Mouse (Mus musculus): ENCODE data around the gene Rras2. TPM values are rescaled to one million over a fixed set of nuclear protein-coding genes. Genes with fewer than 3 reads are reported as not detected.

Rras2 gene
- total and polyA plus RNA-seq, 2 experiments from 2014 or later: 16.0 to 27.9 TPM

DNA sequence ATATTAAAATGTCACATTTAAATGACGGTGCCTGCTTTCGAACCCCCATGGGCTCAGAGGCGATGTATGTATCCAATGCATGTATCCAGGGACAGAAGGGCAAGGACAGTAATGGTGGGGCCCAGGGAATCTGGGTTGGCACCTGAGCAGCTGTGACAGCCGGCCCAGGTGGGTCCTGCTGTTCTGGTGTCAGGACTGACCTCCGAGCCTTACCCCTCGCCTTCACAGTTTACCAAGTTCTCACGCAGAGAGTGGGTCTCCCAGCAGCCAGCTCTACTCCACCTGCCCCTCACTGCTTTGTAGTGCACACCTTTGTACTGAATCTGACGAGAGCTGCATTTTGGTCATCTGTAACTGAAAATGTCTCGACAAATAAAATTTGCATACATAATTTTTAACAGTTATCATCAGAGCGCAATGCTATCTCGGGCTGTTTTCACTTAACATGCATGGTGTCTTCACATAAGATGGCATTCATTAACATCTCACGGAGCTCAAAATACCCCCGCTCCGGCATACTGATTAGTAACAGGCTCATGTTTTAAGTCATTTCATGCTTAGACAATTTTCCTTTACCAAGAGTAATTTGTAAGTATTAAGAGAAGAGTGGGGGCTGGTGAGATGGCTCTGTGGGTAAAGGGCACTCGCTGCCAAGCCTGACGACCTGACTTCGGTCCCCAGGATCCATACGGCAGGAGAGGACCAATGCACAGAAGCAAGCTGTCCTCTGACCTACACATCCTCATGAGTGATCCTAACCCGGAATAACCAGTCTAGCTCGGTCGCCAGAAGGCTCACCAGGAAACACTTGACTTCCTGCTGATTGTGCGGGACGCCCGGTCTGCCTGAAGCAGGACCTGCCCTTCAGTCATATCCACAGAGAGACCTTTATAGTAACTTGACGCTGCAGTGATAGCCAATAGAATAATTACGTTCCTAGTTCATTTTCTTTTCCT is 74.3 kb downstream of the Rras2 start:
- Histone ChIP-seq H3K27ac (no peak overlapping the region), H3K9ac (replicated peaks; ENCODE audit: low read length) (no peak overlapping the region), H3K4me1 (ENCODE audit: insufficient read depth, low read length) (no peaks in the 10 kb centered on the region), H3K36me3 (ENCODE audit: insufficient read depth, low read length) (peaks cover 6% of the 10 kb centered on the region; the same call in 1 of the 2 replicates), H3K4me3 (ENCODE audit: low read length) (no peak overlapping the region), H3K4me2 (ENCODE audit: low read depth, low read length) (no peak overlapping the region), H3K9me3 (ENCODE audit: low read length) (no peaks in the 10 kb centered on the region), H3K27me3 (ENCODE audit: insufficient read depth, low read length) (no peaks in the 10 kb centered on the region)
- 73% methylated on average over 26 of the region's 26 CpGs for WGBS
- DNase-seq (ENCODE audit: low spot score) (no peak), ATAC-seq (no peak)
- no peak for TF ChIP-seq CTCF (IDR thresholded peaks at IDR 0.05; ENCODE audit: low read depth)

DNA sequence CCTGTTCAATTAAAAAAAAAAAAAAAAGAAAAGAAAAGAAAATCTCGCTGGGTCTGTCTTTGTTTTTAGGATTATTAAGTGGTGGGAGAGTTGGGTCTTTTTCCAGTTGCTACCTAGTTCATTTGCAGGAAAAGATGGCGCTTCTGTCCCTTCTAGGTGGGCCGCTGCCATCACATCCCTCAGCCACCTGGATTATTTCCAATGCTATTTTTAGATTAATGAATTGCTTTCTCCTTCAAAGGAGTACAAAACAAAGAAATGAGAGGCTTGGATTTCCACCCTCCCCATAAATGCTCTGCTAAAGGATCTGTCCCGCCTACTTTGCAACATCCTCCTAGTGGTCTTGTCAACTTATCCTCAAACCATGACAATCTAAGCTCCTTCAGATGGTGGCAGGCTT is 76.2 kb downstream of the Rras2 start:
- no peak overlapping the region for H3K4me3 ChIP-seq (ENCODE audit: low read length)
- no peak for DNase-seq (ENCODE audit: low spot score)

DNA sequence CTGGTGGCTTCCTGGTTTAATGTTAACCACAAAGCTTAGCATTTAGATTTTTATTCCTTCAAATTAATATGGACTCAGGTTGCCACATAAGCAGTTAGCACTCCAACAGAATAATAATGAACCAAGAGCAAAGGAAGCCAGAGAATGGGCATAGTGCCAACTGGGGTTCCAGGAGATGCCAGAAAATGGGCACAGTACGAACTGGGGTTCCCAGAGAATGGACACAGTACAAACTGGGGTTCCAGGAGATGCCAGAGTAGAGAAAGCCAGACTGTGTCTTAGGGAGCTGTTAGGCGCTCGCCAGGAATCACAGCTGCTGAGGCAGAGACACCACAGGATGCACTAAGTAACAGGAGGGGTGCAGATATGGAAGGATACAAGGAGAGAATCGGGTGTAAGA is 80.3 kb downstream of the Rras2 start:
- H3K4me2 ChIP-seq (ENCODE audit: low read depth, low read length): no peak overlapping the region
- no peak overlapping the region for H3K4me3 ChIP-seq (ENCODE audit: low read length)
- H3K36me3 ChIP-seq (ENCODE audit: insufficient read depth, low read length): peaks cover 6% of the 10 kb centered on the region; the same call in 1 of the 2 replicates
- H3K4me1 ChIP-seq (ENCODE audit: insufficient read depth, low read length): no peaks in the 10 kb centered on the region
- TF ChIP-seq CTCF (IDR thresholded peaks at IDR 0.05; ENCODE audit: low read depth): no peak
- ATAC-seq: no peak
- no peak overlapping the region for H3K9ac ChIP-seq (replicated peaks; ENCODE audit: low read length)
- H3K27ac ChIP-seq: no peak overlapping the region
- 50% methylated on average over 4 of the region's 4 CpGs for WGBS
- no peaks in the 10 kb centered on the region for H3K27me3 ChIP-seq (ENCODE audit: insufficient read depth, low read length)
- peak; percentile 59 for DNase-seq (ENCODE audit: low spot score)
- H3K9me3 ChIP-seq (ENCODE audit: low read length): no peaks in the 10 kb centered on the region

More for the DNA sequence above, 76.2 kb downstream of the Rras2 start:
- no peak for ATAC-seq
- Histone ChIP-seq H3K9me3 (ENCODE audit: low read length) (no peaks in the 10 kb centered on the region), H3K36me3 (ENCODE audit: insufficient read depth, low read length) (peaks cover 6% of the 10 kb centered on the region; the same call in 1 of the 2 replicates), H3K4me1 (ENCODE audit: insufficient read depth, low read length) (no peaks in the 10 kb centered on the region), H3K4me2 (ENCODE audit: low read depth, low read length) (no peak overlapping the region), H3K9ac (replicated peaks; ENCODE audit: low read length) (no peak overlapping the region), H3K27me3 (ENCODE audit: insufficient read depth, low read length) (no peaks in the 10 kb centered on the region), H3K27ac (no peak overlapping the region)
- no peak for TF ChIP-seq CTCF (IDR thresholded peaks at IDR 0.05; ENCODE audit: low read depth)
- 79% methylated on average over 4 of the region's 4 CpGs for WGBS

DNA sequence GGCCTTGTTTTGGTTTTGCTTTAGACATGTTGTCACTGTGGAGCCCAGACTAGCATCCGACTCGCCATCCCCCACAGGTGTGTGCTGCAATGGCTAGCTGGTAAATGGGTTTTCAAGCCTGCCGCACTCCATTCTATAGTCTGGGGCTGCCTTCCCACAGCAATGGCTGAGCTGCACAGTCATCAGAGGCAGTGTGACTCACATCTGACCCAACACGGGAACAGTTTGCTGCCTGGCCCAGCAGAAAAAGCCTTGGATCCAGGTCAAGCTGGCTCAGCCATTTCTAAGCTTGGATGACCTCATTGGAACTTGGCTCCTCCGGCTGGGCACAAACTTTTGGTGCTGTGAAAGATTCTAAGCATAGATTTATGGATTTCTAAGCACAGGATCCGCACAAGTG is 88.0 kb downstream of the Rras2 start:
- ATAC-seq (peak; percentile 27; the same call in 1 of the 2 replicates), DNase-seq (ENCODE audit: low spot score) (peak; percentile 47)
- H3K9me3 ChIP-seq (ENCODE audit: low read length): no peaks in the 10 kb centered on the region
- H3K4me2 ChIP-seq (ENCODE audit: low read depth, low read length): no peak overlapping the region
- no peak for TF ChIP-seq CTCF (IDR thresholded peaks at IDR 0.05; ENCODE audit: low read depth)
- 71% methylated on average over 6 of the region's 6 CpGs for WGBS
- no peaks in the 10 kb centered on the region for H3K4me1 ChIP-seq (ENCODE audit: insufficient read depth, low read length)
- no peaks in the 10 kb centered on the region for H3K27me3 ChIP-seq (ENCODE audit: insufficient read depth, low read length)
- no peak overlapping the region for H3K4me3 ChIP-seq (ENCODE audit: low read length)
- H3K36me3 ChIP-seq (ENCODE audit: insufficient read depth, low read length): no peaks in the 10 kb centered on the region
- H3K9ac ChIP-seq (replicated peaks; ENCODE audit: low read length): no peak overlapping the region
- H3K27ac ChIP-seq: no peak overlapping the region

DNA sequence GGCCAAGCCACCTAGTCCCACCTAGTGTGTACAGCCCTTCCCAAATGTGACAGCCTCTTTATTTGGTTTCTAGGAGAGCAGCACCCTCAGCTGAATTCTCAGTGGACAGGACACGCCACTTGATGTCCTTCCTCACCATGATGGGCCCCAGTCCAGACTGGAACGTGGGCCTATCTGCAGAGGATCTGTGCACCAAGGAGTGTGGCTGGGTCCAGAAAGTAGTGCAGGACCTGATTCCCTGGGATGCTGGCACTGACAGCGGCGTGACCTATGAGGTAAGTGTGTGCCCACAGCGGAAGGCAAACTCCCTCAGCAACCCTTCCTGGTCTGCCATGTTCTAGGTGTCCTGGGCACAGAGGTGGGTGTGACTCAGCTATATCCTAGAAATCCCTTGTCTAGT is 88.8 kb downstream of the Rras2 start:
- no peaks in the 10 kb centered on the region for H3K4me1 ChIP-seq (ENCODE audit: insufficient read depth, low read length)
- no peaks in the 10 kb centered on the region for H3K27me3 ChIP-seq (ENCODE audit: insufficient read depth, low read length)
- no peaks in the 10 kb centered on the region for H3K9me3 ChIP-seq (ENCODE audit: low read length)
- H3K27ac ChIP-seq: no peak overlapping the region
- no peaks in the 10 kb centered on the region for H3K36me3 ChIP-seq (ENCODE audit: insufficient read depth, low read length)
- no peak overlapping the region for H3K4me3 ChIP-seq (ENCODE audit: low read length)
- no peak for DNase-seq (ENCODE audit: low spot score)
- H3K4me2 ChIP-seq (ENCODE audit: low read depth, low read length): no peak overlapping the region
- WGBS: 96% methylated on average over 5 of the region's 5 CpGs
- no peak overlapping the region for H3K9ac ChIP-seq (replicated peaks; ENCODE audit: low read length)
- no peak for TF ChIP-seq CTCF (IDR thresholded peaks at IDR 0.05; ENCODE audit: low read depth)
- ATAC-seq: no peak

DNA sequence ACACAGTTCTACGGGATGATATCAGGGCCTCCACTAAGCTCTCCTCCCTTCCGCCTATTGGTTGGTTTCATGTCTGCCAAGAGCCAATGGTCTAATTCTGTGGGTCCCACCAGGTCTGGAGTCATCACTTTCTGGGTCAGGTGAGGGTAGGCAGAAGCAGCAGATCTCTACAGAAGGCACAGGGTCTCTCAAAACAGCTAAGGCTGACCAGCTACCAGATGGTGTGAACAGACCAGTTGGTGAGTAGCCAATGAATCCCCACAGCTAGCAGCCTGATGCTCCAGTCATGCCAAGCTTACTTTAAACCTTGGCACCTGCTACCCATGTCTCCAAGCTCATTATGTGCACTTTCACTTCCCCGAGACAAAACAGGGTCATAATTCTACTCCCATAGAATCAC is 90.2 kb downstream of the Rras2 start:
- Histone ChIP-seq H3K9ac (replicated peaks; ENCODE audit: low read length) (no peak overlapping the region), H3K36me3 (ENCODE audit: insufficient read depth, low read length) (no peaks in the 10 kb centered on the region), H3K4me3 (ENCODE audit: low read length) (no peak overlapping the region), H3K27ac (no peak overlapping the region), H3K27me3 (ENCODE audit: insufficient read depth, low read length) (no peaks in the 10 kb centered on the region), H3K4me1 (ENCODE audit: insufficient read depth, low read length) (no peaks in the 10 kb centered on the region), H3K4me2 (ENCODE audit: low read depth, low read length) (no peak overlapping the region), H3K9me3 (ENCODE audit: low read length) (no peaks in the 10 kb centered on the region)
- no peak for TF ChIP-seq CTCF (IDR thresholded peaks at IDR 0.05; ENCODE audit: low read depth)
- DNase-seq (ENCODE audit: low spot score) (peak; percentile 80), ATAC-seq (peak; percentile 75)
- 69% methylated on average over 3 of the region's 3 CpGs for WGBS

DNA sequence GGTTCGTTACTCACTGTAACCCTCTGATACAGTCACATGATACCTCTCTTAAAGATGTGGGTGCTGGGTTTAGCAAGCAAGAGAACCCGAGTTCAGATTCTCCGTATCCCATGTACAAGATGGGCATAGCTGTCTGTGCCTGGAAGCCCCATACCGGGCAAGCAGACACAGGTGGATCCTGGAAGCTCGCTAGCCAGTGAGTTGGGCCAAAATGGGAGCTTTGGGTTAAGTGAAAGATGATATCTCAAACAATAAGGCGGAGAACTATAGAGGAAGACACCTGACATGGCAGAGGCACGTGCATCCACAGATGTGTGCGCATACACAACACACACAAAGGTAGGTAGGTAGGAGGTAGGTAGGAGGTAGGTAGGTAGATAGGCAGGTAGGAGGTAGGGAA is 90.7 kb downstream of the Rras2 start:
- WGBS: 91% methylated on average over 8 of the region's 8 CpGs

More for the DNA sequence above, 90.7 kb downstream of the Rras2 start:
- H3K9me3 ChIP-seq (ENCODE audit: low read length): no peaks in the 10 kb centered on the region
- no peaks in the 10 kb centered on the region for H3K4me1 ChIP-seq (ENCODE audit: insufficient read depth, low read length)
- no peak for TF ChIP-seq CTCF (IDR thresholded peaks at IDR 0.05; ENCODE audit: low read depth)
- H3K4me2 ChIP-seq (ENCODE audit: low read depth, low read length): no peak overlapping the region
- ATAC-seq (peak; percentile 41; the same call in 1 of the 2 replicates), DNase-seq (ENCODE audit: low spot score) (no peak)
- H3K27ac ChIP-seq: no peak overlapping the region
- no peak overlapping the region for H3K9ac ChIP-seq (replicated peaks; ENCODE audit: low read length)
- H3K4me3 ChIP-seq (ENCODE audit: low read length): no peak overlapping the region
- H3K36me3 ChIP-seq (ENCODE audit: insufficient read depth, low read length): no peaks in the 10 kb centered on the region
- H3K27me3 ChIP-seq (ENCODE audit: insufficient read depth, low read length): no peaks in the 10 kb centered on the region
